Mouse (Mus musculus): Measurements from ENCODE around the gene Hoxd8.

The Hoxd8 gene

DNA sequence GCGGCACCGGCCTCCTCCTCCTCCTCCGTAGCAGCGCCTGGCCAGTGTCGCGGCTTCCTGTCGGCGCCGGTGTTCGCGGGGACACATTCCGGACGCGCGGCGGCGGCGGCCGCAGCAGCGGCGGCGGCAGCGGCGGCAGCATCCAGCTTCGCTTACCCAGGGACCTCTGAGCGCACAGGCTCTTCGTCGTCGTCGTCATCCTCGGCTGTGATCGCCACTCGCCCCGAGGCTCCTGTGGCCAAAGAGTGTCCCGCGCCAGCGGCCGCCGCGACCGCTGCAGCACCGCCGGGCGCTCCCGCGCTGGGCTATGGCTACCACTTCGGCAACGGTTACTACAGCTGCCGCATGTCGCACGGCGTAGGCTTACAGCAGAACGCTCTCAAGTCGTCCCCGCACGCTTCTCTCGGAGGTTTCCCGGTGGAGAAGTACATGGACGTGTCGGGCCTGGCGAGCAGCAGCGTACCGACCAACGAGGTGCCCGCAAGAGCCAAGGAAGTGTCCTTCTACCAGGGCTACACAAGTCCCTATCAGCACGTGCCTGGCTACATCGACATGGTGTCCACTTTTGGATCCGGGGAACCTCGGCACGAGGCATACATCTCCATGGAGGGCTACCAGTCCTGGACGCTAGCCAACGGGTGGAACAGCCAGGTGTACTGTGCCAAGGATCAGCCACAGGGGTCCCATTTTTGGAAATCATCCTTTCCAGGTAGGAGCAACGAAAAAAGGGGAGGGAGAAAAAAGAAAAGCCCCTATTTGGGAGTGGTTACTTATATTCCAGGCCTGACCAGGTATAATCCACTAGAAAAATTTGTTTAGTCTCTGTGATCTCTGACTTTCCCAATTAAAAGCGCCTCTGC, 35.8 kb upstream of the Hoxd8 start:
- in situ Hi-C loops (cut with MboI, MseI): loop anchor here (10.0 to 25.0 kb wide), 3 partner anchors 364 to 1081 kb away; partner anchors contain the start of gene Chrna1

DNA sequence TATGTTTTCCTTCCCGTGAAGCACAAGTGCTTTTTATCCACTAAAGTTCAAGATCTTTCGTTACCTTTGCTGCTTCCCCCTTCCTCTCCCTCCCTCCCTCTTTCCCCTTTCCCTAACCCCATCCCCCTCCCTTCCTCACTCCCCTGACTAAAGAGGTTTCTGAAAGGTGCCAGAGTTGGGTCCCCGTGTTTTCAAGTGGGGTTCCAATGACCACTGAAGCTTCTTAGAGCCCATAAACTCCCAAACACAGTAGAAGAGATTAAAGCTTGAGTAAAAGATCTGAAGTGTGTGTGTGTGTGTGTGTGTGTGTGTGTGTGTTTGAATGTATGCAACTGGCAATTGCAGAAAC, 35.2 kb upstream of the Hoxd8 start:
- in situ Hi-C loops (cut with MboI, MseI): loop anchor here (10.0 to 25.0 kb wide), 3 partner anchors 364 to 1082 kb away; partner anchors contain the start of gene Chrna1

DNA sequence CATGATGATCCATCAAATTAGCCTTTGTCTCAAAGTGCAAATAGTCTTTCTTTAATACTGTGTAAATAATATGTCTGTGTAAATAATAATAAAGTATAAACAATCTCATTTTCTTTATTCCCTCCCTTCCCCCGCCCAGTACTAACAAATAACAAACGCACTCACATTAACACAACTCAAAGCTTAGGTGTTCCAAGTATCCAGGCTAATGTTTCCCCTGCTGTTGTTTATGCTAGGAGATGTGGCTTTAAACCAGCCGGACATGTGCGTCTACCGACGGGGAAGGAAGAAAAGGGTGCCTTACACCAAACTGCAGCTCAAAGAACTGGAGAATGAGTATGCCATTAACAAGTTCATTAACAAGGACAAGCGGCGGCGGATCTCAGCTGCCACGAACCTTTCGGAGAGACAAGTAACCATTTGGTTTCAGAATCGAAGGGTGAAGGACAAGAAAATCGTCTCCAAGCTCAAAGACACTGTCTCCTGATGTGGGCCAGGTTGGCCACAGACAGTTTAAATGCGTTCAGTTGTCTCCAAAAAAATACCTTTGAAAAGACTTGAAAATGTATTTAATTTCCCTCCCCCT, 34.7 kb upstream of the Hoxd8 start:
- in situ Hi-C loops (cut with MboI, MseI): loop anchor here (10.0 to 25.0 kb wide), 4 partner anchors 365 to 1082 kb away; partner anchors contain the start of gene Chrna1

DNA sequence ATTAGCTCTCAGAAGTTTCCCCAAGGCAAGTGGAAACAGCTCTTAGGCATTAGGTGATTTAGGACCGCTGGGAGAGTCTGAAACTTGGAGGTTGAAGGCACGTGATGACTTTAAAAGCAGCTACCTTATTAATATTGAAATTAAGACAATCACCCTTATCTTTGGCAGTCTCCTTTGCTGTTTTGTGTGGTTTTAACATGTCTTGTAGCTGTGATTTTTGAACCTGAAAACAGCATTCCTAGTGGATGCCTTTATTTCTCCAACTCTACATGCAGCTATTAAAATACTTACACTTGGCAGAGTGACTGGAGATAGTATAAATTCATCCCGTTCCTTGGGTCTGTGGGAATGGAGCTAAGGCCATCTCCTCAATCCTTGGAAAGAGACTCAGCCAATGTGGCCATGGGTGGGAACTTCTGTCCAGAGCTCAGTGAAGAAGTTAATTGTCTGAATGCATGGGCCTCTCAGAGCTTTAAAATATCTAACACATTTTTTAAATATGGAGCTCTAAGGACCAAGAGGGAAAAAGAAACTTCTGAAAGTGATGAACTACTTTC, 33.7 kb upstream of the Hoxd8 start:
- in situ Hi-C loops (cut with MboI, MseI): loop anchor here (10.0 to 25.0 kb wide), 3 partner anchors 606 to 1083 kb away; partner anchors contain the start of gene Chrna1

DNA sequence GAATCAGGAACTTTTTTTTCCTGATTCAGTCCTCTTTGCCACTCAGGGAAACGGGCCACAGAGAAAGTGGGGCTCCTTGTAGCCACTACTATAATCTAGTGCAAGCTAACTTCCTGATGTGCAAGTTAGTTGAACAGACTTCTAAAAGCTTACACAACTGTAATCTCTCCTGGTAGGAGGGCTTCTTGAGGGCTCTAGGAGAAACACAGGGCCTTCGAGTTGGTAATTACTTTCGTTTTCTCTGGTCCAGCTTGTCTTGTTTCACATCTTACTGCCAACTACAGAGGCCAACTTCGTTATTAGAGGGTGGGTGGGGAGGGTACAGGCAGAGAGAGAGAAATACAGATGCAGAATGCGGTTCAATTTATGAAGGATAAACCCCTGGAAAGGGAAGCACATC, 32.6 kb upstream of the Hoxd8 start:
- in situ Hi-C loops (cut with MboI, MseI): loop anchor here (10.0 to 25.0 kb wide), 3 partner anchors 607 to 1085 kb away; partner anchors contain the start of gene Chrna1

DNA sequence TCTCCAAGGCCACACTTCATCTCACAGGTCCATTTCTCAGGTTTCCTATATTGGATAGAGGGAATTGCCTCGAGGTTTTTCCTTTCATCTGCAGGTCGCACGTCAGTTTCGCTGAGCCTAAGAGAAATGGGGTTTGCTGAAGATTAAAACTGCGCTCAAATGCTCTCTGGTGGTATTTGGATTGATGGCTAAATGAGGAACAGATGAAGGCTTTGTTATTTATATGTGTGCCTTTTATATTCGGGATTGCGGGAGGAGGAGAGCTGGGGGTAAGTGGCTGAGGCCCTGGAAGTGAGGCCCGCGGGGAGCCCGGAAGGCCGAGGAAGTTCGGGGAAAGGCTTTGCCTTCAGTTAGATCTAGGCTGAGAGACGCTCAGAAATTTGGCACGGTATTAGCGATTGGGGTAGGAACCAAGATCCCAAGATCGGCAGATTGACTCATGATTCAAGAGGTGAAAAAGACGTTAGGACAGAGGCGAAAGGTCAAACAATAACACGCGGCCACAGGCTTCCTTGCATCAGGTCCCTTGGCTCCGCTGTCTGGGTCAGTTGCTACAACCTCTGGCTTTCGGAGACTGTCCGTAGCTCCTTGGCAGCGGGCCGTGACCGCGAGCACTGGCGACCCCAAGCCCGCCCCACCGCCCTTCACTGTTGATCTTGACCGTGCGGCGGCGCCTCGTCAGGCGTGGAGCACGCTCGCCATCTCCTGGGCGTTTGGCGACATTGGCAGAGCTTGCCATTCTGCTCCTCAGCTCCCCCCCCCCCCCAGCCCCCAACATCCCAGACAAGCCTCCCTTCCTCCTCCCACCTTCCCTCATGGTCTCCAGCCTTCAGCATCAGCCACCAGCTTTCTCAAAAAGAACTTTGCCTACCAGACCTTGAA, 31.7 kb upstream of the Hoxd8 start:
- in situ Hi-C loops (cut with MboI, MseI): loop anchor here (10.0 to 25.0 kb wide), 3 partner anchors 608 to 1085 kb away; partner anchors contain the start of gene Chrna1

DNA sequence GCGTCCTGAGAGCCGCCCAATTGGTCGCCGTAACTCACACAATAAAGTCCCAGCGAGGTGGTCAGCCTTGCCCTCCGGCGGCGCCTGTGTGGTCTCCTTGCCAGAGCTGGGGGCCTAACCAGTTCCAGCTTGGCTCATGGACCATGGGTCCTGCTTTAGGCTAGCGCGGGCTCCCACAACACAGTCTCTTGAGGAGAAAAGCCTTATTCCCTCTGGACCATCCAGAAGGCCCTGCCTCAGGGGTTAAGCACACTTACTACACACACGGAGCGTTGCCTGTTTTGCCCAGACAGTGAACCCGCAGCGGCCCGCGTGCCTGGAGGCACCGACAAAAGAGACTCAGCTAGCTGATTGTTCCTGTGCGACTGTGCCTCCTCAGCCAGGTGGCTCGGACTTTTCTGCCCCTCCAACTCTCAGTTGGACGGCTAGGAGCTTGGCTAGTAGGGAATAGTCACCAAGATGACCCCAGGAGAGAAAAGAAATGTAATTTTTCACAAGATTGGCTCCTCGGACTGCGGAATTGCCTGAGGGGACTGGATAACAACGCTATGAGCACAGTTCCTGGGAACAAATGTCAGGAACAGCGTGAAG, 30.5 kb upstream of the Hoxd8 start:
- in situ Hi-C loops (cut with MboI, MseI): loop anchor here (10.0 to 25.0 kb wide), 3 partner anchors 609 to 1087 kb away; partner anchors contain the start of gene Chrna1

DNA sequence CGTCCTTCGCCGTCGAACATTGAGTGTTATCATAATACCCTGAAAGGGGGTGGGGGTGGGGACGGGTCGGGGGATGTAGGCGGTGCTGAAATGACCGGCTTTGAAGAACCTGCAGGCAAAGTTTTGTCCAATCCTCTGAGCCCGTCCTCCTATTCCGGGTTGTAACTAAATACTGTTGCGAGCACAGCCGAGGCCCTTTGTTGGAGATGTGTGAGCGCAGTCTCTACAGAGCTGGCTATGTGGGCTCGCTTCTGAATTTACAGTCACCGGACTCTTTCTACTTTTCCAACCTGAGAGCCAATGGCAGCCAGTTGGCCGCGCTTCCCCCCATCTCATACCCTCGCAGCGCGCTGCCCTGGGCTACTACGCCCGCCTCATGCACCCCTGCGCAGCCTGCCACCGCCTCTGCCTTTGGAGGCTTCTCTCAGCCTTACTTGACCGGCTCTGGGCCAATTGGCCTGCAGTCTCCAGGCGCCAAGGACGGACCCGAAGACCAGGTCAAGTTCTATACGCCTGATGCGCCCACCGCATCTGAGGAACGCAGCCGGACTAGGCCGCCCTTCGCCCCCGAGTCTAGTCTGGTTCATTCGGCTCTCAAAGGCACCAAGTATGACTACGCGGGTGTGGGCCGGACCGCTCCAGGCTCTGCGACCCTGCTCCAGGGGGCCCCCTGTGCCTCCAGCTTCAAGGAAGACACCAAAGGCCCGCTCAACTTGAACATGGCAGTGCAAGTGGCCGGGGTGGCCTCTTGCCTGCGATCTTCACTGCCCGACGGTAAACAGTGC, 29.3 kb upstream of the Hoxd8 start, which contains the start of gene Hoxd12:
Hoxd12 (plus strand) TSS at position 133 of the 785 bp plus-strand sequence.
- in situ Hi-C loops (cut with MboI, MseI): loop anchor here (10.0 to 25.0 kb wide), 3 partner anchors 610 to 1088 kb away; partner anchors contain the start of gene Chrna1

DNA sequence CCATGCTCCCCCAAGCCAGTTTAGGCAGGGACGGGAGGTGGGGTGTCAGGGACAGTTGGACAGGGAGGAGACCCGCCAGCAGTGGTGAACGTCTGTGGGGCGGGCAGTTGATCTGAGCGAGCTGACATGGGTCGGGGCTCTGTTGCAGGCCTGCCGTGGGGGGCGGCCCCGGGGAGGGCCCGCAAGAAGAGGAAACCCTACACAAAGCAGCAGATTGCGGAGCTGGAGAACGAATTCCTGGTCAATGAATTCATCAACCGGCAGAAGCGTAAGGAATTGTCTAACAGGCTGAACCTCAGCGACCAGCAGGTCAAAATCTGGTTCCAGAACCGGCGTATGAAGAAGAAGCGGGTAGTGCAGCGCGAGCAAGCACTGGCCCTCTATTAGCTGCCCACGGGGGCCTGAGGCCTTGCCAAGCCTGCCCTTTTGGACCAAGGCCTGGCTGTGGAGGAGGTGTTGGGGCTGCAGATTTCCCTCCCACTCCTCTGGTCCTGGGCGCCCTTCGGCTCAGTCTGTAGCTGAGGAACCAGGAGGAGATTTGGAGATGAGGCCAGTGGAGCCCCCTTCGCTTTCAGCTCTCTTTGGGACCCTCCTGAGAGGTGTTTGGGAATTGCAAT, 28.6 kb upstream of the Hoxd8 start:
- in situ Hi-C loops (cut with MboI, MseI): loop anchor here (10.0 kb wide), 1 partner anchor 611 kb away; no protein-coding TSS in a partner anchor

DNA sequence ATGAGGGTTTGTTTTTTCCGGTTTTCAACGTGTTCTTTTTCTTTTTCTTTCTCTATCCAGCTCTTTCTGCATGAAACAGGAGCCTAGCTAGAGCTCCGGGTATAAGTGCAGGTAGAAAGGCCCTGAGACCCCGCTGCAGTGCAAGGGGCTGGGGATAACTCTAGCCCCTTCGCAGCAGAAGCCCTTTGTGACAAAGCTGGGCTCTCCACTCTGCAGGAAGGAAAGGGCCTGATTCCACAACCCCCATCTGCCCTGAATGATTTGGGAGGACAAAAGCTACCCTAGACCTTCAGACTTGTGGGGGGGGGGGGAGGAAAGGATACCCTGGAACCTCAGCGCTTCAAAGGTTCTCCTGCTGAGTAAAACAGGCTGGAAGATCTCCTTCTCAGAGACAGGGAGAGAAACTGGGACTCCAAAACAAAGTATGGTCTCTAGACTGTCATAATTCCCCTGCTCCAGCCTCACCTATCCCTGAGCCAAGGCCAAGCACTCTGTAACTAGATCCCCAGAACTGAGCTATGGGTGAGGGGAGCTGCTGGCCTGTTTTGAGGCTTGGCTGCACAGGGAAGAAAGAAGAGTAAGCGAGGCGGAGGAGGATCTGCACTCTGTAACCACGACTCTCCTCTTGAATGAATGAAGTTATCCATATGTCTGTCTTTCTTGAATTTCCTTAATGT, 27.9 kb upstream of the Hoxd8 start:
- in situ Hi-C loops (cut with MboI, MseI): loop anchor here (10.0 kb wide), 1 partner anchor 612 kb away; no protein-coding TSS in a partner anchor

DNA sequence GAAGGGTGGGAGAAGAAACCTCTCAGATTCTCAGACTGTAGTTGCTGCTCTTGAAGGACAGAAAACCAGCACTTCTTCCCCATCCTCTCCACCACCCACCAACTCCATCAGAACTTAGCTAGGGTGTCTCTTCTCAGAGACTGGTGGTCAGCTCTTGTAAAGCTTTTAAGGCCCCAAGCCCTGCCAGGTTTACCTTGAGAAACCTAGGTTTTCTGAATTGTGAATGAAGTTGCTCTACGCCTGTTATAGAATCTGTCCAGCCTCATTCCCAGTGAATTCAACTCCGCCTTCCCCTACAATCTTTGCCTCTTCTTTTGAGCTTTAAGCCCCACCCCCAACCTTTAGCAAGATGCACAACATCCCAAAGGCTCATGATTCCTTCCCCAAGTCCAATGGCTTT, 27.3 kb upstream of the Hoxd8 start:
- in situ Hi-C loops (cut with MboI, MseI): loop anchor here (10.0 kb wide), 1 partner anchor 612 kb away; no protein-coding TSS in a partner anchor

DNA sequence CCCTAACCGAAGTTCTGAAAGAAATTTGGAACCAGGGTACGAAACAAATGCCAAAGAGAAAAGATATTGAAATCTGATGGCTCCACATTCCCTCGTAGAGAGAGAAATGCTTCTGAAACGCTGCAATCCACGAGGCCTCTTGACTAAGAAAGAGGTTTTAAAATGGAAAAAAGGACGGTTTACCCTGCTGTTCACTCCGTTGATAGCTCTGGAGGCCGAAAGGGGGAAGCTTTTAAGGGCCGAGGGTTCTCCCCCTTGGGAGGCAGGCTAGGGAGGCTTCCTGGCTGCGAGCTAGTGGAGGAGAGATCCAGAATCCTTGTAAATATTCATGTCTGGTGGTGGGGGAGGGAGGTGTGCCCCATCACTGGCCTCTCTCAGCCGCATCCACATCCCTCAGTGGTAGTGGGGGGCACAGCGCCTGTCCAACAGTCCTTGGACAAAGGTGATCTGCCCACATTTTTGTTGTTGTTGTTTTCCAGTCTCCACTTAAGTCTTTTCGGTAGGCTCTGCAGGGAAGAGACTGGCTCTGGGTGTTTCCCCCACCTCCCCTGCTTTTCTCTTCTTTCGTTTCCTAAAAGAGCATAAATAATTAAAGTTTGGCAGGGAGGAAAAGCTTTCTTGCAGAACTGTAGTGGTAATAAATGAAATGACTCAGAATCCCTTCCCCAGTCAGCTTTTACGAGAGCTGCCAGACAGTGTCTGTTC, 25.4 kb upstream of the Hoxd8 start, which contains the start of gene Hoxd11:
Hoxd11 (plus strand) TSS at position 667 of the 705 bp plus-strand sequence.
- in situ Hi-C loops (cut with MboI, MseI): loop anchor here (10.0 kb wide), 1 partner anchor 614 kb away; no protein-coding TSS in a partner anchor

DNA sequence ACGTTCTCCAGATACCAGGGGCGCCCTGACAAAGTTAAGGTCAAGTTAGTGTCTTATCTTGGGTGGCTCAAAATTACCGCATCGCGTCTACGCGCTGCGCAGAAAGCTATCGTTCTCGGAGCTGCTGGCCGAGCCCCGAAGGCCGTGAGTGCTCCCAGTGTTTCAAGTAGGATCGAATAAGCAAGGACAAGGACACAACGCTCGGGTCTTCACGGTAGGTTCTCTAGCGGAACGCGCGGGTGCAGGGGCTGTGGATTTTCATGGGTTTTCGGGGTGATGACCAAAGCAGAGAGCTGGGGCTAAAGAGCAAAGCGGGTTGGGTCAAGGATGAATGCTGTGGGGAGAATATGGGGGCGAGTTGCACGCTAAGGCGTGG, 24.8 kb upstream of the Hoxd8 start:
- in situ Hi-C loops (cut with MboI, MseI): loop anchor here (10.0 kb wide), 1 partner anchor 615 kb away; no protein-coding TSS in a partner anchor

DNA sequence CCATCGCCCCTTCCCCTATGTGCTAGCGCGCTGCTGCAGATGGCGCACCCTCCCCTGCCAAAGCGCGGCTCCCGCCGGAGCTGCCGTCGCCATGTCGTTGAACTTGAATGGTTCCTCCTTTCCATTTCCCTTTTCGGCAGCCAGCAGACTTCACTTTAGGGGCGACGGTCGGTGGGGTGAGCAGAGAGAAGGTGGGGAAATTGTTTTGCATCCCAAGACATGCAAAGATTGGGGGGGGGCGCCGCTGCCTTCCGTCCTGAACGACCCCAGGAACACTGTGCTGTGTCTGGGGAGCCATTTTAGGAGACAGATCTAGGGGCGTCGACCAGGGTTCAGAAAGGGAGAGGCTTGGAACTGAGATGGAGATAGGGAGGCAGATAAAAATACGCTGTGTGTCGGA, 24.4 kb upstream of the Hoxd8 start:
- in situ Hi-C loops (cut with MboI, MseI): loop anchor here (10.0 kb wide), 1 partner anchor 615 kb away; no protein-coding TSS in a partner anchor

DNA sequence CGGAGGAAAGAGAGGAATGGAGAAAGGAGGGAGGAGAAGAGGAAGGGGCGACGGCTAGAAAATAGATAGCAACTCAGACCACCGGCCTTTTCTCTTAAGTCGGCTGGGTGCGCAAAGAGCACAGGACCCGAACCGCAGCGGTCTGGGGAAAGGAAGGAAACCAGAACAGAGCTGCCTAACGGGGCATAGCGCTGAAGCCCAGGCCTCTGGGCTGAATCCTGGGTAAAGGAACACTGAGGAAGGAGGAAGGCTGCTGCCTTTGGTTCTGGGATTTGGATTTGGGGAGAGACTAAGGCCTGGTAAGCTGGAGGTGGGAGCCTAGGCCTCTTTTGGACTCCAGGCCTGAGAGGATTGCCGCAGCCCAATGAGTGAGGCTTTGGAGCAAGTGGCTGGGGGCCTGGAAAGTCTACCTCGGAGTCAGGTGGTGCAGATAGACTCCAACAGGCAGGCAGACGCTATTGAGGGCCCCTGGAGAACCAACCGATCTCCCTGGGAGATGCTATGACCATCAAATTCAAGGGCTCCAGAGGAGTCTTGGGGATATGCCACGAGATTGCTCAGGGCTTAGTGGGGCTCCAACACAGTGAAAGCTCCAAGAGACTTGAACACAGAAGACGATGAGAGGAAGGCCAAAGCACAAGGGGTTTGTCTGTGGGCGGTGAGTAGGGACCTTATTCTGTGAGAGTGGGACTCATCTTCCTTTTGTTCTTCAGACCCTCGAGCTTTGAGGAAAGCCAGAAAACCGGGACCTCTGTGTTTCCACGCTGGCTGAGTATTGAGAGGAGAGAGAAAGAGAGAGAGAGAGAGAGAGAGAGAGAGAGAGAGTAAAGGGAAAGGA, 23.6 kb upstream of the Hoxd8 start:
- in situ Hi-C loops (cut with MboI, MseI): no loop called here

DNA sequence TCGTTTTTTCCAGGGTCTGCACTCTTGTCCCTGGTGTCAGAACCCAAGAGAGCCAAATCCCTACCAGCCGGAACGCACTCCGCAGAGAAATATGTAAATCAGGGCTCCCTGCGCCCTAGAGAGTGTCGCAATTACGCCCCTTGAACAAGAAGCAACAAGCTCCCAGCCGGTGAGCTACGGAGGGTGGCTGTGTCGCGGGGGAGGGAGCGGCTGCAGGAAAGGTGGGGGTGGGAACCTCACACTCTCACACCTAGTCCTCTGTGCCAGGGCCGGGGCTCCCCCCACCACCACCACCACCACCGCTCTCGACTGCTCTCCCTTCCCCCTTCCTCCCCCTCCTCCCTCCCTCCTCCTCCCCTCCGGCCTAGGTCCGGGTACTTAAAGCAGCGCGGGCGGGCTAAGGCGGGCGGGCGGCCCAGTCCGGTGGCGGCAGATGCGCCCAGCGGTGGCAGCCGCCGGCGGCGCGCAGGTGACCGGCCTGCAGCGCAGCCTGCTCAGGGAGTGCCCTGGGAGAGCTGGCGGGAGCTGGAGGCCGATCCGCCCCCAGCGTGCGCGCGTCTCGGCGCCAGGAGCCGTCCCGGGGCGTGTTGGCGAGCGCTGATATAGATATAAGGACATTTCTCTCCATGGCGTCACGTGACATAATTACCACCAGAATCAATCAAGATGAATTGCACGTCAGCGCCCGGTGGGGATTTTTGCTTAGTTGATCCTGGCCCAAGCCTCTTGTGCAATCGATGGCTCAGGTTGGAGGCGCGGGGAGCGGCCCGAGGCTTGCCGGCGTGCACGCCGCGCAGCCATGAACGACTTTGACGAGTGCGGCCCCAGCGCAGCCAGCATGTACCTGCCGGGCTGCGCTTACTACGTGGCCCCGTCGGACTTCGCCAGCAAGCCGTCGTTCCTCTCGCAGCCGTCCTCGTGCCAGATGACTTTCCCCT, 22.6 kb upstream of the Hoxd8 start:
- in situ Hi-C loops (cut with MboI, MseI): no loop called here

Measured in T-helper 2 cell (primary cell).